Mouse (Mus musculus) E14TG2a.4 (cell line): ENCODE results near the gene Zranb1.

Experiments
- CTCF ChIP-seq: conservative IDR thresholded peaks from 2 replicates; pipeline ENCODE4 v1.5.1; 2014; ENCODE audit warnings: low read length
- NANOG ChIP-seq: IDR thresholded peaks from 2 replicates; pipeline ENCODE4 v1.6.1; 2014; ENCODE audit warnings: borderline replicate concordance, low read length, mixed read lengths
- POU5F1 ChIP-seq: IDR thresholded peaks from 2 replicates; pipeline ENCODE4 v1.6.1; 2014; ENCODE audit warnings: low read length, borderline replicate concordance

DNA sequence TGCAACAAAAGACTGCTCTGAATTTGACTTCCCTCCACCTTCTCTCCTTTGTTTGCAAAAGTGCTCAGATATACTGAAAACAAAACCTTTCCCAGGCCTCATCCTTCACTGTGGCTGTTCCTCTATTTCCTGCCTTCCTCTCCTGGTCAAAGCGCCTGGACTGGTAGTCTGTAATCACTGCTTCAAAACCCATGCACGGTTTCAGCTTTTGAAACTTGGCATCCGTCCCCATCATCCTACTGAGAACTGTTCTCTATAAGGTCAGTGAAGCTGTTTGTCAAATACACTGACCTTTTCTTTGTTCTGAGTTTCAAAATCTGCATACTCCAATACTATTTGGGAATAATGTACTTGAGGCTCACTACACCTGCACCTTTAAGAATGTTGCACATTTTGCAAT lies 3.7 kb upstream of the Zranb1 start:
- TF ChIP-seq CTCF: no peak
- TF ChIP-seq POU5F1: no peak
- 0 out of 2 replicates have a peak, but pooled peaks have one; percentile 16 for TF ChIP-seq NANOG
